Mouse (Mus musculus) liver, postnatal 0 days (tissue): ENCODE data around the gene Ccr1.

Source experiments
- CTCF ChIP-seq: sonication (generic); IDR thresholded peaks from 2 replicates; pipeline ENCODE4 v1.5.1; 2016; ENCODE audit warnings: antibody characterized with exemption, low read depth
- EP300 ChIP-seq: IDR thresholded peaks from 2 replicates; pipeline ENCODE4 v1.6.1; 2016; ENCODE audit warnings: antibody characterized with exemption, low read depth, mild to moderate bottlenecking

GRCm38 (mm10) chr9:123984943-123985342, 16.5 kb upstream of the Ccr1 start:
- TF ChIP-seq CTCF = no peak
- TF ChIP-seq EP300 = no peak
